ENCODE assay signal across 21 mouse cellular contexts in genomic region chr7:120839786-120840185, GRCm38 (mm10). TPM values are rescaled to one million over a fixed set of nuclear protein-coding genes. Genes with fewer than 3 reads are reported as not detected.
DNase-seq lines count a peak whose midpoint lies in the region.
"Had no signal": no experiment of that assay in that cellular context is flagged by ENCODE, and none has a peak within 500 bp of the region (broad histone marks: within the 10 kb centered on the region; RNA-seq: fewer than 3 reads in every experiment).

No protein-coding gene starts in this region.

- DNase-seq in gastrocnemius, adult 18-20 months (ENCODE audit: low spot score), result peak; percentile 69
- no peak for DNase-seq in gastrocnemius, postnatal 4 days (ENCODE audit: low spot score in 2 of 2)
- peak; percentile 55 to 63 for DNase-seq in gastrocnemius, adult 8-10 months (ENCODE audit: low spot score in 2 of 2)
- DNase-seq in gastrocnemius, postnatal 36 days, result no peak
- peak; percentile 69 for DNase-seq in gastrocnemius, postnatal 25 days
- DNase-seq in skeletal muscle tissue, adult 2 months (ENCODE audit: low read depth, low spot score), result peak; percentile 90
- no peak for DNase-seq in layer of hippocampus, adult 11-12 months (ENCODE audit: low spot score)
- DNase-seq in urinary bladder, postnatal 4 days (ENCODE audit: low spot score in 2 of 2), result no peak
- DNase-seq: adrenal gland, adult 2 months; adrenal gland, postnatal 10 days; adrenal gland, postnatal 25 days; cerebellum, adult 11-12 months; cerebellum, adult 2 months; cerebellum, adult 9-10 months; cerebellum, postnatal 10 days; cerebellum, postnatal 25 days; embryo, embryonic 11 days had no signal

- intact Hi-C loops in gastrocnemius, postnatal 36 days (cut with DNase I), result loop anchor here (5.0 to 10.0 kb wide), 3 partner anchors 58 to 945 kb away; partner anchors contain the start of genes Dcun1d3, Lyrm1 and Mettl9

RNA-seq across cellular contexts. Expression of gene Eef2k, which starts 2.8 kb away (rescaled TPM):
- total RNA-seq in gastrocnemius, adult 18-20 months (2021), result 10 to 100 TPM; 59.7 to 60.4 TPM
- total RNA-seq in gastrocnemius, postnatal 4 days (2021), result 10 to 100 TPM; 77.1 TPM
- total RNA-seq in gastrocnemius, adult 8-10 months (2022), result 10 to 100 TPM; 60.0 to 79.0 (median 75.1) TPM
- total RNA-seq in gastrocnemius, postnatal 36 days (2021), result 10 to 100 TPM; 55.7 to 60.3 TPM
- total RNA-seq in gastrocnemius, postnatal 25 days (2021), result 10 to 100 TPM; 39.3 to 56.2 TPM

RNA-seq across cellular contexts. Expression of gene Gm5737, which starts 27.6 kb away (rescaled TPM):
- under 1 TPM in 1 of 2 experiments, not detected in 1; 0.47 TPM for total RNA-seq in gastrocnemius, adult 18-20 months (2021)
- under 1 TPM in 1 of 2 experiments, not detected in 1; 0.54 TPM for total RNA-seq in gastrocnemius, postnatal 4 days (2021)
- under 1 TPM in 3 of 4 experiments, not detected in 1; 0.21 to 0.38 (median 0.27) TPM for total RNA-seq in gastrocnemius, adult 8-10 months (2022)
- under 1 TPM; 0.32 to 0.61 TPM for total RNA-seq in gastrocnemius, postnatal 36 days (2021)
- total RNA-seq in gastrocnemius, postnatal 25 days (2021), result under 1 TPM; 0.43 to 0.51 TPM
- total RNA-seq: adrenal gland, adult 2 months; adrenal gland, postnatal 25 days; adrenal gland, postnatal 4 days; common myeloid progenitor, adult 5-6 weeks; ES-E14; MEL had no signal

Comparison
In these comparisons a context has a peak if more than half of its experiments do, and no peak if none do; other contexts are left out.
1. DNase-seq: peak in gastrocnemius, adult 18-20 months (single experiment), gastrocnemius, adult 8-10 months (2 of 2), gastrocnemius, postnatal 25 days (single experiment) and skeletal muscle tissue, adult 2 months (single experiment); none in gastrocnemius, postnatal 4 days (0 of 2), gastrocnemius, postnatal 36 days (0 of 2), layer of hippocampus, adult 11-12 months (single experiment) and urinary bladder, postnatal 4 days (0 of 2).